Mouse (Mus musculus) bone marrow, adult 2 months (tissue): ENCODE results near the gene Cox6a1.

Experiments
- CTCF ChIP-seq: fragments of 200-500 bp; IDR thresholded peaks from 2 replicates; pipeline ENCODE4 v1.5.1; 2011; ENCODE audit warnings: low read length, control low read depth; ENCODE audit not compliant: control insufficient read depth, insufficient read depth
- POLR2A ChIP-seq: fragments of 200-500 bp; IDR thresholded peaks from 2 replicates; pipeline ENCODE4 v1.6.1; 2011; ENCODE audit warnings: low read depth, mild to moderate bottlenecking, control low read depth, low read length, borderline replicate concordance; ENCODE audit not compliant: control insufficient read depth

GRCm38 (mm10) chr5:115355070-115355469 lies 6.3 kb upstream of the Cox6a1 start:
- TF ChIP-seq POLR2A (no peak), CTCF (no peak)
